Mouse (Mus musculus) urinary bladder, postnatal 36 days (tissue): ENCODE data around the gene Gm13693.
"Not testable (repeated sequence)": the region's sequence is repeated elsewhere in the genome, so short reads cannot be mapped to it uniquely, and the experiment has no call there.

Experiments used
- DNase-seq, 2 experiments: peaks; one replicate each; pipeline ENCODE4 v3.0.0; 2022; ENCODE audit warnings: low spot score in 2 of 2, mixed read lengths in 1 of 2

The Gm13693 gene

GRCm38 (mm10) chr2:83961203-83961602 is at the start of gene Gm13693:
Gene Gm13693 (plus strand): TSS chr2:83961503.
- not testable (repeated sequence) for DNase-seq

- no peak for DNase-seq
These were observed 31.7 kb upstream of the Gm13693 start for GRCm38 (mm10) chr2:83929478-83930088.

GRCm38 (mm10) chr2:83940931-83941361 is 20.4 kb upstream of the Gm13693 start, which contains the start of gene Zswim2:
Gene Zswim2 (minus strand): TSS chr2:83941228.
- no peak for DNase-seq

GRCm38 (mm10) chr2:83941378-83941777 is 19.9 kb upstream of the Gm13693 start:
- DNase-seq, result no peak

GRCm38 (mm10) chr2:83941792-83942191 is 19.5 kb upstream of the Gm13693 start:
- DNase-seq, result no peak

GRCm38 (mm10) chr2:83955393-83955792 is 5.9 kb upstream of the Gm13693 start, which contains the start of gene Gm13698:
Gene Gm13698 (plus strand): TSS chr2:83955693.
- DNase-seq, result not testable (repeated sequence)

- DNase-seq, result not testable (repeated sequence)
These were observed 5.7 kb downstream of the Gm13693 start, which contains the start of gene Gm13695 for GRCm38 (mm10) chr2:83967013-83967412. Gene Gm13695 (plus strand): TSS chr2:83967313.

- not testable (repeated sequence) for DNase-seq
These were observed 11.5 kb downstream of the Gm13693 start, which contains the start of gene Gm13696 for GRCm38 (mm10) chr2:83972823-83973222. Gene Gm13696 (plus strand): TSS chr2:83973123.

GRCm38 (mm10) chr2:83978633-83979032 is 17.3 kb downstream of the Gm13693 start, which contains the start of gene Gm13694:
Gene Gm13694 (plus strand): TSS chr2:83978933.
- DNase-seq, result not testable (repeated sequence)

GRCm38 (mm10) chr2:83984443-83984842 is 23.1 kb downstream of the Gm13693 start, which contains the start of gene Gm13697:
Gene Gm13697 (plus strand): TSS chr2:83984743.
- DNase-seq, result not testable (repeated sequence)

GRCm38 (mm10) chr2:83990253-83990652 is 28.9 kb downstream of the Gm13693 start, which contains the start of gene Gm13691:
Gene Gm13691 (plus strand): TSS chr2:83990553.
- DNase-seq, result not testable (repeated sequence)

GRCm38 (mm10) chr2:83993639-83994255 is 32.4 kb downstream of the Gm13693 start:
- not testable (repeated sequence) for DNase-seq

- not testable (repeated sequence) for DNase-seq
These were observed 33.2 kb downstream of the Gm13693 start for GRCm38 (mm10) chr2:83994526-83994925.

GRCm38 (mm10) chr2:84008913-84009312 is 47.6 kb downstream of the Gm13693 start:
- DNase-seq, result no peak

GRCm38 (mm10) chr2:84009818-84010217 is 48.5 kb downstream of the Gm13693 start:
- no peak for DNase-seq
